Mouse (Mus musculus): ENCODE measurements around the gene Olfr1037.
"Not testable (repeated sequence)": the region's sequence is repeated elsewhere in the genome, so short reads cannot be mapped to it uniquely, and the experiment has no call there.

- not testable (repeated sequence) for TF ChIP-seq CTCF (IDR thresholded peaks at IDR 0.05; ENCODE audit: low read depth, low read length); POLR2A (IDR thresholded peaks at IDR 0.05; ENCODE audit: extremely low read depth, insufficient read depth, low read length)
These were observed 13.5 kb downstream of the Olfr1037 start, which contains the start of gene Olfr1036 for GRCm38 (mm10) chr2:86073692-86074091.

All from liver, adult 2 months (tissue).